Mouse (Mus musculus) cortical plate, adult 2 months (tissue): ENCODE results near the gene Itga11.

ENCODE experiments used
- CTCF ChIP-seq: fragments of 200-500 bp; IDR thresholded peaks from 2 replicates; pipeline ENCODE4 v1.5.1; 2011; ENCODE audit warnings: mild to moderate bottlenecking, control low read depth, low read length; ENCODE audit not compliant: insufficient read depth; ENCODE audit errors: extremely low read depth
- POLR2A ChIP-seq: fragments of 200-500 bp; IDR thresholded peaks from 2 replicates; pipeline ENCODE4 v1.6.1; 2011; ENCODE audit warnings: mild to moderate bottlenecking, low read length, control low read depth; ENCODE audit not compliant: insufficient read depth; ENCODE audit errors: extremely low read depth

GRCm38 (mm10) chr9:62650764-62651163 lies 26.9 kb upstream of the Itga11 start:
- no peak for TF ChIP-seq CTCF
- TF ChIP-seq POLR2A = no peak
